Mouse (Mus musculus) lung, adult 18-20 months (tissue): Measurements from ENCODE around the gene Ntn1.

Experiments used
- DNase-seq, 2 experiments: peaks; one replicate each; pipeline ENCODE4 v3.0.0; 2022; ENCODE audit warnings: mixed read lengths in 2 of 2

Ntn1 gene

GRCm38 (mm10) chr11:68381318-68381717 lies 19.3 kb downstream of the Ntn1 start:
- no peak for DNase-seq

- DNase-seq = no peak
Measured at GRCm38 (mm10) chr11:68378946-68379764, 21.5 kb downstream of the Ntn1 start.

GRCm38 (mm10) chr11:68378419-68378818 lies 22.2 kb downstream of the Ntn1 start:
- no peak for DNase-seq

GRCm38 (mm10) chr11:68373105-68373504 lies 27.5 kb downstream of the Ntn1 start:
- DNase-seq = no peak

GRCm38 (mm10) chr11:68371609-68372008 lies 29.0 kb downstream of the Ntn1 start:
- DNase-seq = no peak

GRCm38 (mm10) chr11:68356901-68357300 lies 43.7 kb downstream of the Ntn1 start:
- DNase-seq = no peak

- no peak for DNase-seq
Measured at GRCm38 (mm10) chr11:68355561-68355960, 45.1 kb downstream of the Ntn1 start.

- DNase-seq = no peak
Measured at GRCm38 (mm10) chr11:68354848-68355247, 45.8 kb downstream of the Ntn1 start.

- no peak for DNase-seq
Measured at GRCm38 (mm10) chr11:68352236-68352635, 48.4 kb downstream of the Ntn1 start.

GRCm38 (mm10) chr11:68348851-68349250 lies 51.8 kb downstream of the Ntn1 start:
- no peak for DNase-seq

- no peak for DNase-seq
Measured at GRCm38 (mm10) chr11:68348083-68348482, 52.5 kb downstream of the Ntn1 start.

GRCm38 (mm10) chr11:68347508-68347907 lies 53.1 kb downstream of the Ntn1 start:
- no peak for DNase-seq

GRCm38 (mm10) chr11:68346099-68346498 lies 54.5 kb downstream of the Ntn1 start:
- DNase-seq = peak in 1 of 2 experiments; percentile 30

- DNase-seq = peak; percentile 59 to 69
Measured at GRCm38 (mm10) chr11:68344221-68344620, 56.4 kb downstream of the Ntn1 start.

GRCm38 (mm10) chr11:68342761-68343160 lies 57.9 kb downstream of the Ntn1 start:
- no peak for DNase-seq

GRCm38 (mm10) chr11:68342003-68342400 lies 58.6 kb downstream of the Ntn1 start:
- DNase-seq = peak; percentile 55 to 61

- DNase-seq = peak; percentile 67 to 69
Measured at GRCm38 (mm10) chr11:68341111-68342002, 59.3 kb downstream of the Ntn1 start.

- peak; percentile 31 to 64 for DNase-seq
Measured at GRCm38 (mm10) chr11:68340366-68340765, 60.3 kb downstream of the Ntn1 start.

GRCm38 (mm10) chr11:68339856-68340255 lies 60.8 kb downstream of the Ntn1 start:
- no peak for DNase-seq

- DNase-seq = no peak
Measured at GRCm38 (mm10) chr11:68339331-68339730, 61.3 kb downstream of the Ntn1 start.

- no peak for DNase-seq
Measured at GRCm38 (mm10) chr11:68331676-68332265, 68.9 kb downstream of the Ntn1 start.

- no peak for DNase-seq
Measured at GRCm38 (mm10) chr11:68331117-68331437, 69.5 kb downstream of the Ntn1 start.

GRCm38 (mm10) chr11:68330398-68331116 lies 70.1 kb downstream of the Ntn1 start:
- no peak for DNase-seq
